Mouse (Mus musculus) spleen, embryonic (tissue): Measurements from ENCODE around the gene Akain1.

Source experiments
- CTCF ChIA-PET: fragments of 350-600 bp; sonication (Branson Sonifier 250); formaldehyde crosslinking; loops from one replicate; lab custom pipeline; 2022; lab: Charles Lee

Akain1 gene

DNA sequence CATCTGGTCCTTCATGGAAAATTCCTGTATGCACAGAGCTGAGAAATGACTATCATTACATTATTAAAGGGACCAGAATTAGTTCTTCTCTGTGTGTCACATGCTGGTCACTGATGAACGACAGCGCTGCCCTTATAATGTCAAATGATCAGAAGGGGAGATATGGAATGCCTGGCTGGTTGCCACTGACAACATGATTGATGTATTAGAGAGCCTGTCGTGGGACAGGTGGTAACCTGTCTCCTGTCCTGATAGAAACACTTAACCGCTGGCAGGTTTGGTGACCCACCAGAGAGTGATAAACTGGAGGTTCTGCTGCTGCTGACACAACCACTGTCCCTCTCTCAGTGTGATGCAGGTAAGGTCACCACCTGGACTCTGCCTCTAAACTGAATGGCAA, 40.1 kb downstream of the Akain1 start:
- CTCF ChIA-PET = no interaction called here

DNA sequence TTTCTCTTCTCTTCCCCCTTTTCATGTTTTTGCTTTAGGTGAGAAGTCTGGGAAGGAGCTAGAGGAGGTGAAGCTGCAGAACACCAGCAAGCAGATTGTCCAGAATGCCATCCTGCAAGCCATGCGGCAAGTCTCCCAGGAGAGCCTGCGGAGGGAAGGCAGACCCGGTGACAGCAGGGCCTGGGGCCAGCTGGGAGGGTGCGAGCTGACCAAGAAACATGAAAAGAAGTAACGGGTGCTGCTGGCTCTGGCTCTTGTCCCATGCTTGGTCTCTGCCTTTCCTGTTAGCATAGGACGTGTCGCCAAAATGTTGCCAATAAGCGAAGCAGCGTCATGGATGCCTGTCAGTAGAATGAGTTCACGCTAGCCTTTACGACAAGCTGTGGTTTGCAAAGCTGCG, 48.0 kb downstream of the Akain1 start:
- CTCF ChIA-PET = no interaction called here

DNA sequence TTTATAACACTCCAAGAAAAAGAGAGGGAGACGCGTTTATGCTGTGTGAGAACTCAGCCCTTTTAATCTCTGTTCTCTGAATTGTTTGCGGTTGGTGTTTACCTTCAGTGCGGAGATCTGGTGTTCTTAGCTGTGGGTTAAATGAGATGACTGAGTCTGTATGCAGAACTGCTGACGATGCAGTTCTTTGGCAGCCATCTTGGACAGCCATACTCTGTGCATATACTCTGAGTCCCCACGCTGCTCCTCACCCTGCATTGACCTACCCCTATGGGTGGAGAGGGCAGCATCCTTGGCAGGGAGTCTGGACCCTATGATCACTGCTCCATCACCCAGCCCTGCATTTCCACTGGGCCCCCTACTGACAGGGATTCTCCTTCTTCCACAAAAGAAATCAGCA, 48.8 kb downstream of the Akain1 start:
- CTCF ChIA-PET = no interaction called here

DNA sequence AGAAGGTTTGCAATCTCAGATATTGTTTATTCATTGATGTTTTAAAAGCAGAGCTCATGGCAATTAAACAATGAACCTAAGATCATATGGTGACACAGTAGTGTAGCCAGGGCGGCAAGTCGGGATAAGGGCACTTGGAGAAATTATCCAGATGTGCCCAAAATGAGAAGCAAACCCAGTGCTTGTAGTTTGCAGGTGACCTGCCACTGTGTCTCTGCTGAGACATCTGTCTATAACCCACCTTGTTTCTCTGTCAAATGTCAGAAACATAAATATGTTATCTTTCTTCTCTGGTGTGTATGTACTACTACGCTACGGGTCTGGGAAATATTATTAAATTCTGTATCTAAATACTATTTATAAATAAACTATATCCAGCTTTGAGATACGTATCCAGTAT, 49.7 kb downstream of the Akain1 start:
- CTCF ChIA-PET = no interaction called here

DNA sequence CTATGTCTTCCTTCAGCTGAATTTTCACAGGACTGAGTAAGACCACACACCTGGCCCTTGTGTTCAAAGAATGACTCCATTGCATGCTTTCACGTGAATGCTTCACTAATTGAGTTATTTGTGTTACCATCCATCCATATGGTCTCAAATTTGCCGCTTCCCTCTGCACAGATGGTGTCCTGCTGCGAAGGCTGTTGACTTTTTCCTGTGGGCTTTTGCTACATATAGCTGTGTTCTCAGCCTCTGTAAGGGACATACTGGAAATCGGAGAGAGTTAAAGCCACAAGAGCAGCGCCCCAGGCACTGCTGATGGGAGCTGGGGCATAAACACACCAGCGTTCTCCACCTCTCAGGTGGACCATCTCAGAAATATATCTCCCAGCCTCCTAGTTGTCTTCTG, 53.2 kb downstream of the Akain1 start:
- CTCF ChIA-PET = no interaction called here

DNA sequence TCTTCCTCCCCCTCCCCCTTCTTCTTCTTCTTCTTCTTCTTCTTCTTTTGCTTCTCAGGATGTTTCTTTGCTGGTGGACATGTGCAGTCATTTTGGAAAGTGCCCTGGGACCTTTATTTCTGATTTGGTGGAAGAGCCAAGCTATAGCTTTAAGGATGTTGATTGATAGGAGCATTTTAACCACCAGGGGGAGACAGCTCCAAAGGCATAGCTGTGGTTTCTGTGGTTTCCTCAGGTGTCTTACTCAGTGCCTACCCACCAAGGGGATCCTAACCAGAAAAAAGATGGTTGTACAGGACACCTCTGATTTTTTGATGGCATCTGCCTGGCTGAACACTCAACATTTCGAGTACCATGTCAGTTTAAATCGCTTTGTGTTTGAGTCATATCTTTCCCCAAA, 56.4 kb downstream of the Akain1 start:
- CTCF ChIA-PET = no interaction called here

DNA sequence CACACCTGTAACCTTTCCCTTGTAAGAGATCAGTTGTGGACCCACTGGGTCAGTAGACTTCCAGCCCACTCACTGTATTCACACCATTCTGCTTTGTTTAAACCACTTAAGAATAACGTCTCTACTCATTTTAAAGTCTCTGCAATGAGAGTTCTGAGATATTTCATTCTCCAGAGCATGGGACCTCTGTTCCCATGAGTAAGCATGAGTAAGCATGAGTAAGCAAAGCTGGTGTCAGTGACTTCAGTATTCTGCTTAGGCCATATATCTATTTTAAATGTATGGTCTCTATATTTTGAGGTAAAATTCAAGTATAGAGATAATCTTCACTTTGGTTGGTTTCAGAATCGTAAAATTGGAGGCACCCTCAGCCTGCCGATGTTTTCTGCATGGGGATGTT, 57.0 kb downstream of the Akain1 start:
- CTCF ChIA-PET = no interaction called here

DNA sequence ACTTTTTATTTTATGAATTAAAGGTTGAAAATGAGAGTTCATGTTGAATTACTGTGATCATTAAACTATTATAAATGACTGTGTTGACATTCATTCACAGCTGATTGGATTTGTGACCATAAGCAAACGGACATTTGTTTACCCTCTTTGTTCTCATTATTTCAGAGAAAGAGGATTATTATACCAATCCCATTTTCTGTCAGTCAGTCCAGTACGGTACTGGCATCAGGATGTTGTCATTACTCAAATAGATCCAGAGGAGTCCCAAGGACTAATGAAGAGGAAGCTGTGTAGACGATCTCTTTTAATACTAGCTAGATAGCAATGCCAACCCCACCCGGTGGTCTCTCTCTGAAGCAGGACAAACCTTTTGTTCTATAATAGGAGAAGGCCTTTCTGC, 58.2 kb downstream of the Akain1 start:
- CTCF ChIA-PET = no interaction called here

DNA sequence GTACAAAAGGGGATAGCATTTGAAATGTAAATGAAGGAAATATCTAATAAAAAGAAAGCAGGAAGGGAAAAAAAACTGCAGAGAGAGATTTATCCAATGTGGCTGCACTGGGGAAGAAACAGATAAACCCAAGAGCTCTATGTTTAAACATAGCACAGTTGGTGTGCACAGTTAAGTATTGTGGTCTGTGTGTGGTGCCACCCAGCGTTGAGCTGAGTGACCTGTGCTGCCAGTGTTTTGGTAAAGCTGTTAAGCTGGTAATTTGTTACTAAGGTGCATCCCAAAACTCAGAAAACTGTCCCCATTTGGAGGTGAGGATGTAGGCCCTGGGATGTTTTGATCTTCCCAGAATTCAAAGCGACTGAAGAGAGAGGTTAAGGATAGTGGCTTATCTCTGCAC, 59.8 kb downstream of the Akain1 start:
- CTCF ChIA-PET = no interaction called here

DNA sequence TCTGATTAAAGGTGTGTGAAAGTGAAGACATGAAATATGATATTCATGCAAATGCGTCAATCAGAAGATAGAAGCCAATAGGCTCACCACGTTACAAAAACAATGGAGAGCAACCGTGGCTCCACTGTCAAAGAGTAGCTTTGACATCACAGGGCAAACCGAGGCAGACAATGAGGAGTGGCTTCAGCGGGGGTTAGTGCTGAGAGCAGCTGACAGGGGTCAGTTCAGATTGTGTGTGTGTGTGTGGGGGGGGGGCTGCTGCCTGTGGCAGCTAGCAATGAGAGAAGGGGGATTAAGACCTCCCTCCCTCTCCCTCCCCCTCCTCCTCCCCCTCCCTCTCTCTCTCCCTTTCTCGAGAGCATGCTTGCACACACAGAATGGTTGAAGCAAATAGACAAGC, 60.3 kb downstream of the Akain1 start:
- CTCF ChIA-PET = no interaction called here

DNA sequence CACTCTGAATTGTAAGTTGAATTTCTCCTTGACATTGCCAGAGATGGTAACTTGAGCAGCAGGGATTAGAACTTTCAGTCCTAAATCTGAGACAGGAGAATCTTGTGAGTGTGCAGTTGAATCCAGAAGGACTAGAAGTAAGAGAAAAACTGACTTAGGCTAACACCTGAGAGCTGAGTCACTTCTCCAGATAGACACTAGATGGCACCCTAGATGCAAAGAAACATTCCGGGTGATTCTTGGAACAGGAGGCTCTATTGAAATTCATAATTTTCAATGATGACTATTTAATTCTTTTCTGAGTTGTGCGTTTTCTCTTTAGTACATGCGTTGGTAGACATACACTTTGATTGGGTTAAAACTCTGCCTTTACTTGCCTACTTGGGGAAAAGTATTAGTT, 66.9 kb downstream of the Akain1 start:
- CTCF ChIA-PET = no interaction called here

DNA sequence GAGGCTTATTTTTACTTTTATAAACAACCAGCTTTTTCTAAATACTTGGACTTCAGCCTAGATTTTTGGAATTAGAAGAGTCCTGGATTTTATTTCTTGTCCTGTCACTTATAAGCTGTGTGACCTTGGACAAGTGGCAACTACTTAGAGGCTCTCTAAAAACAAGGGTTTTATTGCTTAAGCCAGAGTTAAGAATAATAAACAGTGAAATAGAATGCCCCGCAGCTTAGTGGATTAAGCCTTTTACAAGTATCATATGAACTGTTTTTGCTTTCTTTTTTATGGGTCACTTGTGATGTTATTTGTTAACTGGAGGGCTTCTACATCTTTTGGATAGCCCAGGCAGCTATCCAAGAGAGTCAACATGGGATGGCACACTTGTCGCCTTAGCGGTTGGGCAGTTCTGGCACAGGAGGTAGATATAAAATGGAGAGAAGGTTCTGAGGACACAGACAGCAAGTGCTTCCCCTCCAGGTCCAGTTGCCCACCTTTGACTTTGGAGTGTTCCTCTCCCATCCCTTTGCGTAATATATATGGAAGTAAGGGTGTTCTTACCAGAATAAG, 77.3 kb downstream of the Akain1 start:
- CTCF ChIA-PET = no interaction called here

DNA sequence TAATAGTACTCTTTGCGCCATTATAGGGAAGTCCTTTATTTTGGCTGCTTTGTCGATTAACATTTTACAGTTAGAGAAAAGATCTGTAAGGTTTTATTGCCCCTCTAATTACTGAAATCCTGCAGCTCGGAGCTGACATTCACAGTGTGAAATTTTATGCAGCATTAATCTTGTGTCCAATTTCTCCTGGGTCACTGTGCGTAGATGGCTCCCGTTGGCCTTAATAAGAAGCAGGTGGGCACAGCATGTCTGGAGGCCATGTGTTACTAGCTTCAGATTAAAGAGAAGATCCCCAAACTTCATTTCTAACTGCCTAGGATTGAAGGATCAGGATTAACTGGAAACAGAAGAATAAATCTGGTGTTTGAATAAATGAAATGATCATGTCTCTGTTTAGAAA, 92.3 kb downstream of the Akain1 start:
- CTCF ChIA-PET = interaction anchor here (0.6 kb wide), 1 partner anchor 40 kb away, joined by 3 read pairs; no protein-coding TSS in a partner anchor
